Mouse (Mus musculus) lung, postnatal 25 days (tissue): ENCODE data around the gene Pdss2.

Source experiments
- DNase-seq: peaks from one replicate; pipeline ENCODE4 v3.0.0; 2022; ENCODE audit warnings: low spot score

Pdss2 gene

GRCm38 (mm10) chr10:43312211-43312610 is 90.9 kb downstream of the Pdss2 start:
- no peak for DNase-seq

- DNase-seq: no peak
Measured at GRCm38 (mm10) chr10:43312658-43313417, 91.6 kb downstream of the Pdss2 start.

GRCm38 (mm10) chr10:43315228-43315627 is 93.9 kb downstream of the Pdss2 start:
- DNase-seq: no peak

- DNase-seq: no peak
Measured at GRCm38 (mm10) chr10:43317327-43317951, 96.2 kb downstream of the Pdss2 start.

GRCm38 (mm10) chr10:43321019-43321418 is 99.7 kb downstream of the Pdss2 start:
- DNase-seq: no peak

DNA sequence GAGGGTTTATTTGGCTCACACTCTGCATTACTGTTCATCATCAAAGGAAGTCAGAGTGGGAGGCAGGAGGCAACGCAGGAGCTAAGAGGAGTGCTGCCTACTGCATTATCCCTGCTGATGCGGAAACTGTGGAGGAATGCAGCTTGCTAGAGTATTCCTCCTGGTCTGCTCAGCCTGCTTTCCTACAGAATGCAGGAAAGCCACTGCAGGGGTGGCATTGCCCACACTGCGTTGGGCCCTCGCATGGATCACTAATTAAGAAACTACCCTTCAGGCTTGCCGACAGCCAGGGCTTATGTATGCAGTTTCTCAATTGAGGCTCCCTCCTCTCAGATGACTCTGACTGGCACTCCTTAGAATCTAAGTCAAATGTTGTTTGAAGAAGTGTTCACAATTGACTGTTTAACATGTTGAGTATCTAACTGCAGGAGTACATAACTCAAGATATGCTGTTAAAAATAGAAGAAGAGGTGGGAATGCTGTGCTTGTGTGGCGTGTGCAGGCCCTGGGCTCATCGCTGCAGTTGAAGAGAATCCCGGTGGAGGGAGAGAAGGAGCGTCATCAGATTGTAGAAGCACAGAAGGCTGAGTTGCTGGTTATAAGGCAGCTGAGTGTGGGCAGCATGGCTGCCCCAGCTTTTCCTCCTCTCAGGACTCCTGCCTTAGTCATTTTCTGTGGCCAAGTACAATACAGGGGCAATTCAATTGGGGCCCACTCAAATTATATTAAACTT is 101.3 kb downstream of the Pdss2 start:
- no peak for DNase-seq

DNA sequence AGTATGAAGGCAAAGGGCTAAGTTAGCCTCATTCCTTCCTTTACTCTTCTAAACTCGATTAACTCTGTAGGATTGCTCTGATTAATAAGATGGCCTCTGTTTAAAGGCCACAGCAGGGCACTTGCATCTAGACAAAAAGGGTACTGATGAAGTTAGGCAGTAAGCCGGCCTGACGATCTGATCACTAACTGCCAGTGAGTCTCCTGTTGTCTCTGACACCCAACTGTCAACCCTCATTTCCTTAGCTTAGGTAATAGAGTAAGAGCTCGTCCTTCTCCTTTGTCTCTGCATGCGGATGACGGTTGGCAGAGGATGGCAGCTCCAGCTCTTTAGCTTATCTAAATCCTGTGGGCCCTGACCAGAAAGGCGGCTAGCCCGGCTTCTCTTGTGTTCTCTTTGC is 102.1 kb downstream of the Pdss2 start:
- DNase-seq: no peak

- no peak for DNase-seq
Measured at GRCm38 (mm10) chr10:43329813-43330212, 108.5 kb downstream of the Pdss2 start.

GRCm38 (mm10) chr10:43330691-43331090 is 109.4 kb downstream of the Pdss2 start:
- DNase-seq: no peak

GRCm38 (mm10) chr10:43331931-43332701 is 110.8 kb downstream of the Pdss2 start:
- DNase-seq: no peak

- DNase-seq: no peak
Measured at GRCm38 (mm10) chr10:43335874-43336273, 114.6 kb downstream of the Pdss2 start.

GRCm38 (mm10) chr10:43337110-43337509 is 115.8 kb downstream of the Pdss2 start:
- no peak for DNase-seq

- DNase-seq: no peak
Measured at GRCm38 (mm10) chr10:43339811-43340210, 118.5 kb downstream of the Pdss2 start.

GRCm38 (mm10) chr10:43349718-43350117 is 128.4 kb downstream of the Pdss2 start:
- DNase-seq: no peak

- DNase-seq: no peak
Measured at GRCm38 (mm10) chr10:43357884-43358283, 136.6 kb downstream of the Pdss2 start.

GRCm38 (mm10) chr10:43362947-43363346 is 141.7 kb downstream of the Pdss2 start:
- no peak for DNase-seq

DNA sequence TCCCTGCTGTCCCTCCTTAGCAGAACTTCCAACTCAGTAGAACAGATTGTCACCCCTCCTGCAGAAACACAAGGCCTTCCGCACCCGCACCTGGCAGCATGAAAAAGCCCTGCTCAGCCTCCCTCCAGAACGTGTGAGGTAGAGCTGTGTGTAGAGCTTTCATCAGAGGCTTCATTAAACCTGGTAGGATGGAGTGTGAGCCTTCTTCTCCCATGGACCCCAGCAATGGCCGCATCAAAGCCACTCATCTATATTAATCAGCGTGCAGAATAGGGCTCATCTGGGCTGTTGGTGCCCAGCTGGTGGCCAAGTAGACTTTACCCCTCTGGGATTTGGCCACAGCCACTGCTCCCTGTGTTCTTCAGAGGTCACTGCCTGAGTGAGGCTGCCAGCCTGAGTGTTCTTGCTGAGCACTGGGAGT is 142.2 kb downstream of the Pdss2 start:
- no peak for DNase-seq

DNA sequence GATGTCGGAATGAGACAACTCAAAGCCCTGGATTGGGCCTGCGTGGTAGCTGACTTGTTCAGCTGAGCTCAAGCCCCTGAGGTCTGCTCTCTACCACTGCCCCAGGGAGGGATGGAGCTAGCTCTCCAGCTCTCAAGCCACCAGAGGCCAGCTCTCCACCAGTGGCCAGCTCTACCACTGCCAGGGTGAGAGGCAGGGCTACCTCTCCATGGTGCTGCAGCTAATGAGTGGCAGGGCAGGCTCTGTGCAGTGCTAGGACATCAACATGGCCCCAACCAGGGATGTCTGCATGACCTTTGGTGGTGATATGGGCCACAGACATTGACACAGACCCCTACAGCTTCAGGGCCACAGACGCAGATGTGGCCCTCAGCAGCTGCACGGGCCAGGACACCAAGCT is 144.6 kb downstream of the Pdss2 start:
- no peak for DNase-seq

DNA sequence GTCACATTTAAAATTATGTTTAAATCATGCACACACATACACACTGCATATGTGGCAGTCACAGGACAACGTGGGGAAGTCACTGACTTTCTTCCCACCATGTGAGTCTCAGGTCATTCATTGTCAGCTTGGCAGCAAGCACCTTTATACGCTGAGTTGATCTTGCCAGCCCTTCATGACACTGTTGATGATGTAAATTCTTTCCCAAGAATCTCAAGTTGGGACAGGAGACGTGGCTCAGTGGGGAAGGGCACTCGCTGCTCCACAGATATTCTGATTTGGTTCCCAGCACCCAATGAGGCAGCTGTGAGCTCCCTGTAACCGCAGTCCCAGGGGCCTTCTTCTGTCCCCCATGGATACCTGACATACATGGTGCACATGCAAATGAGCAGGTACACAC is 147.3 kb downstream of the Pdss2 start:
- DNase-seq: no peak

GRCm38 (mm10) chr10:43372315-43372714 is 151.0 kb downstream of the Pdss2 start:
- DNase-seq: no peak

DNA sequence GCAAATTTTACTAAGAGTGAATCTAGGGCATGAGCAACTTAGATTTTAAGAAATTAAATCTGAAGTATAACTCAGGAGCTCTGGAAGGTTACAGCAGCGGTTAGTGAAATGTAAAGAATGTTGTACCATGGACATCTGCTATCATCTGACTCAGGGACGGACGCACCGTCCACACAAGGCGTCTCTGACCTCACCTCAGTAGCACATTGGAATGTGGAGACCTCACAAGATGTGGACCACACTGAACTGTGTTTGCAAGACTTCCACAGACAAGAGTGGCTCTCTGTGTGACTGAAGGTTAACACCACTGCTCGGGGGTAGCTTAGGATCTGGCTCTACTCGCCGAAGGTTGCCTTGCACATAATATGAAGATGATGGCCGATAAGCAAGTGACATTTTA is 151.7 kb downstream of the Pdss2 start:
- DNase-seq: no peak

GRCm38 (mm10) chr10:43373666-43374065 is 152.4 kb downstream of the Pdss2 start:
- DNase-seq: no peak
